Mouse (Mus musculus) fibroblast of lung, adult 2 months (primary cell): Measurements from ENCODE around the gene Cers6.

Experiments used
- DNase-seq: peaks from one replicate; pipeline ENCODE4 v3.0.0-alpha.2; 2011; ENCODE audit warnings: low read depth

The Cers6 gene

DNA sequence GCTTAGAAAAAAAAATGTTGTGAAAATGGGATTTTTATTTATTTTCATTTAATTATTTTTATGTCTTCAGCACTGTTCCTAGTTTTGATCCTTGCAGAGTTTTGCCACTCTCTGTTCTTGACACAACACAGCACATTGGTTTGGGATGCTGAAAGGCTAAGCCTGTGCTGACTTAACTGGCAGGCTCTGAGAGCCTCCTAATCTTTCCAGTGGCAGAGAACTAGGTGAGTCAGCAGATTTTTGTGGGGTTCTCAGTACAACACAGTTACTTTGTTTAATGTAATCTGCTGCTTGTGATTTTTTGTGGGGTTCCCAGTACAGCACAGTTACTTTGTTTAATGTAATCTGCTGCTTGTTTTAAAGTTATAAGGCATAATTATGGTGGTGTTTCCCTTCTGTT lies 55.8 kb downstream of the Cers6 start:
- DNase-seq: no peak

DNA sequence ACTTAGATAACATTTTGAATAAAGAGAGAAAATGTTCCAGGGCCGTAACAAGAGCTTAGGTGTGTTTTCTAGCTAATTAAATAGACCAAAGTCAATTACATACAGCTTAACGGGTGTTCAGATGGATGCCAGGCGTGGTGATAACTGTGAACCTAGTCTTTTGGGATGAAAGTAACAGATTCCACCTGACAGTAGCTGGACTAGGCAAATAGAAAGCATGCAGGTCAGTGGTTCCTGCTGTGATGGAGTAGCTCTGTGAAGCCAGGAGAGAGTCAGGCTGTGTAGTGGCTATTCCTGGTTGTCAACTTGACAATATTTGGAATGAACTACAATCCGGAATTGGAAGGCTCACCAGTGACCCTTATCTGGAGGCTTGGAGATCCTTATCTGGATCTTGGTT lies 56.3 kb downstream of the Cers6 start:
- no peak for DNase-seq

DNA sequence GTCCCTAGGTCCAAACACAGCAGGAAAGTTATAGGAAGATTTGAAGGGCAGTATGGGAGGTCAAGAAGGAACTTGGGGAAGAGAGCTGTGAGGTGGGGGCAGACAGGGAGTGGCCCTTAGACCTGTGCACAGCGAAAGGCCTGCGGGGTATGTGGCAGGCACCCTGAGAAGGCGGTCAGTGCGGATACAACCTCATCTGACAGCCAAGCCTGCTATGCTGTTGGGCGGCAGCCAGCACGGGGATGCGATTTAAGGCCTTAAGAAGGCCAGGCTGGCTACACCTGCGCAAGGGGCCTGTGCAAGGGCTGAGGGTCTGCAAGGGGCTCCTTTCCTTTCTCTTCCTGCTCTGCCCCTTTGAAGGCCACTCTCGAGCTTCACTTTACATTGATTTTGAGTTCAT lies 63.1 kb downstream of the Cers6 start:
- DNase-seq: no peak

DNA sequence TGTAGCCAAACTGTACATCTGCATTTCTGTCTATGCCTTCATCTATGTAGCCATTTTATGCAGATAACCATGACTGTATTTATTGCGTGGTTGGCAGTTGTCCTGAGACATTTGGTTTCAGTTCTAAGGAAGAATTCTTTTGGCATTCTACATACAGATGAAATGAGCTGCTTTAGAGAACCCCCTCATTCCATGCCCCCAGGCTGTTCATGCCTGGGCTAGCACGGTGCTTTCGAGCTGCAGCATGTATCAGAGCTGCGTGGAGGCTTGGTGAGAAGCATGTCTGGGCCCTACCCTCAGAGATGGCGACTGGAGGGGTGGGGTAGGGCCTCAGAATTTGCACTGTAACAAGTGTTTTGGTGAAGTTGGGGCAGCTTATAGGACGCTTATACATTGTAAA lies 64.3 kb downstream of the Cers6 start:
- DNase-seq: no peak

DNA sequence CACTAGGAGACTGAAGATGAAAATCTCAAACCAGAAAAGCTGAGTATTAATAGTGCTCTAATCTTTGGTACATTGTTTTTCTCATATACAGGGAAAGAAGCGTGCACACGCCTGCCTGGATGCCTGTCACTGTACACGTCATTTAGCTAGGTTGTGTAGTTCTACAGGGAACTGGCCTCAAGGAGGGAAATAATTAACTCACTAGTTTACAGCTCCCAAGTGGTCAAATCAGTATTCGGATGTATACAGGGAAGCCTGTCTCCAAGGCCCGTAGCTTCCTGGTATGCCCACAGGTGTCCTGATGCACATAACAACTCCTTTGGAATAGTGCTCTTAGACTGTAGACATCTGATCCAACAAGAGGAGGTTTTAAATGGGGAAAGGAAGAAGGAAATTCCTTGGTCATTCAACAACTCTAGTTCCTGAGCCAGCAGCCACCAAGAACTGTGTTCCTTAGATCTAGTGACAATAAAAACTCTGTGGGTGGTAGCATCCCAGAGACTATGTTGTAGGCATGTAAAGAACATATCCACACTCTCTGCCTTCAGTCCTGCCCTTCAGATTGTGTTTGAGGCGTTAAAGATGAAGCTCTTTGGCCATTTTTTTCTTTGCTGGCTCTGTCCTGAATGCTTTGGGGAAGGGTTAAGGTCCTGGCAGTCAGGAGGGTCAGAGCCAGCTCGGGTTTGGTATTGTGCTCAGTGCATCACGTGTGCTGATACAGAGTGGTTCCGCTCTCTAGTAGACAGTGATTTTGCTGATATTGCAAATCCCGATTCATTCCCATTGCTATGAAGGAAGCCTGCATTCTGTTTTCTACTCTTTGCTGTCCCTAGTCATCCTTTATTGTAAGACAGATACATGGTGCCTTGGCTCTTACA lies 65.9 kb downstream of the Cers6 start:
- no peak for DNase-seq

DNA sequence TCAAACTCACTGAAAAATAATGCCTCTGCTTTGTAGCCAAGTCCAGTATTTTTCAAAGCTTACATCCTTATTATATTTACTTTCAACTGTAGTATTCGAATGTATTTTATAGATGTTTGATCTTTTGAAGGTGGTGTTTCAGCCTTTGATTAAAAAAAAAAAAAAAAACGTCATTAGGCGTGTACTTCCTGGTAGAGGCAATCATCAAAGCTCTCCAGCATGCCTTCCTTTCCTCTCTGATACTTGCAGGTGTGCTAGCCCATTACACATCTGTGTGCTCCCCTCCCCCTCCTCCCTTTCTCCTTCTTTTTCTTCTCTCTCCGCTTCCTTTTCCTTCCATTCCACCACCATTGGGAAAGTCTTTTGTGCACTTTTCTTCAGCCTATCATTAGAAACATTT lies 71.0 kb downstream of the Cers6 start:
- DNase-seq: no peak

DNA sequence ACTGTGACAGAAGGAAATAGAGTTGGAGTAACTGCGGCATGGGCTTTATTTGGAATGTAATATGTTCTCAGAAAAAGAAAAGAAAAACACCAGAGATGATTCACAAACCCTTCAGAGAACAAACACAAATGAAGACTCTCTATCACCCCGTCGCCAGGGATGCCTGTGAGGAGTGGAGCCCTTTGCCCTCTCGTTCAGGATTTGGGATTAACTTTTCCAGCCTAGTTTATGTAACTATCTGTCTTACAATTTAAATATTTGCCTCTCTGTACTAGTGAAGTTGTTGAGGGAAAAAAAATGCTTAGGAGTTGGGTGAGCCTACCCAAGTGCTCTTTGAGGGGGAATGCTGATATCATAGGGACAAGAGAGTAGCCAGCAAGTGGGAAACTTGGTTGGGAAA lies 71.4 kb downstream of the Cers6 start:
- DNase-seq: no peak

DNA sequence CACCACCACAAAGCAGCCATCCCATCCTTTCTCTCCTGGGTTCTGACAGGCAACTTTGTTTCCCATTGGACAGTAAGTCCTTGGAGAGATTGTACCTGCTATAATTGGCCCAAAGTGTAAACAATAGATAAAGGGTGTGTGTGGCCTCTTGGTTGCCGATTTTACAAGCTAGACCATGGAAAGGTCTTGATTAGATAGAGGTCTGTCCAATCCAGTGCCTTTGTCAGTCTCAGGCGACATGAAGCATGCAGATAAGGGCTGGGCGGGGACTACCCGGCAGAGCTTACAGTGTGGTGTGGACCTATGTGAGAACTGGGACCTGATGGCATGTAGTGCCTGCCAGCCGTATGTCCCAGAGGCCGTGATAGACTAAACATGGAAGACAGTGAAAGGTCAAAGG lies 73.4 kb downstream of the Cers6 start:
- no peak for DNase-seq

DNA sequence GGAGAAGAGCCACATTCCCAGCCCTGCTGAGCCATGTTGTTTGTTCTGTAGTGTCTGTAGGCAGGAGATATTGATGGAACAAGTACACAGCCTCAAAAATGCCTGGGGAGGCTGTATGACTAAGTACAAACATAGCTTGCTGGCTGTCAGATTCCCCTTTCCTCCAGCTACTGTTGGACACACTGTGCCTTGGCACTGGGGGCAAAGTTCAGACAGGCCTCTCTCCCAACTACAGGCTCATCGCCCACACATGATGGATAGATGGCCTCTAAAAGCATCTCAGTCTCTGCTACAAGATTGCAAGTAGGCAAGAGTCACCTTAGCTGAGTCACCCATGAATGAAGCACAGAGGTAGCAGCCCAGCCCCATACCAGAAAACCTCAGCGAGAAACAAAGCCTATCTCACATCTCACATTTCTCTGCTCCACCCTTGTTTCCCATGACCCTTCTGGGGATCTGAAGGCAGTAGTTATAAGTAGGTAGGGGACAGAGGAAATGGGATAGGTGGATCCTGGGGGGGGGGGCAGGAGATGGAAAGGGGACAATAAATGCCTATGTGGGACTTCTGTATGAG lies 74.6 kb downstream of the Cers6 start:
- no peak for DNase-seq

DNA sequence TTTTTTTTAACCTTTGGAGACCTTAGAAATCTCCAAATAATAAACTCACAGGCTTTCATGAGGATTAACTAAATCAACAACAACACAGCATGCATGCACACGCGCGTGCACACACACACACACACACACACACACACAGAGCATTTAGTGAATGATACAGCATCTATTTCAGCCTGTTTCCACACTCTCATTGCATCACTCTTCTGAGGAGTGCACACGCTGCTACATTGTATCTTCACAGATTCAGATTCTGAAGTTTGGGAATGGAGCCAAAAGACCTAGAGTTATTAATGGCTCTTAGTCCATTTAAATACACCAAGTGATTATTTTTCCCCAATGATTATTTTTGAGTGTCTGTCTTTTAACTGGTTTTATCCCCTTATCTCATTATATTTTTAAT lies 75.5 kb downstream of the Cers6 start:
- DNase-seq: no peak

DNA sequence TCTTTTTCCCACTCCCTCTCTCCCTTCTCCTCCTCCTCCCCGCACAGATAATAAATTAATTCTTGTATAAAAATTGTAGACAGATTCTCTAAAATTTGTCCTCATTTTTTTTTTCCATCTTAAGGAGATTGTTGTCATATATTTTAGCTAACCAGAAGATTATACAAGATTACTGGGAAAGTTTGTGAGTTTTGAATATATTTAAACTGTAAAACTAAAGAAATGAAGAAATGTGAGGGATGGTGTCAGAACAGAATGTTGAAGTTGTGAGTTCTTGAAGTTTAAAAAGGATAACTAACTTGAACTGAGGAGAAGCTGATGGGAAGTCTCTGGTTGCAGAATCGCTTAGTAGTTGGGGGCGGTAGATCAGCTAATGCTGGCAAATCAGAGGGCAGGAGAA lies 76.6 kb downstream of the Cers6 start:
- no peak for DNase-seq

DNA sequence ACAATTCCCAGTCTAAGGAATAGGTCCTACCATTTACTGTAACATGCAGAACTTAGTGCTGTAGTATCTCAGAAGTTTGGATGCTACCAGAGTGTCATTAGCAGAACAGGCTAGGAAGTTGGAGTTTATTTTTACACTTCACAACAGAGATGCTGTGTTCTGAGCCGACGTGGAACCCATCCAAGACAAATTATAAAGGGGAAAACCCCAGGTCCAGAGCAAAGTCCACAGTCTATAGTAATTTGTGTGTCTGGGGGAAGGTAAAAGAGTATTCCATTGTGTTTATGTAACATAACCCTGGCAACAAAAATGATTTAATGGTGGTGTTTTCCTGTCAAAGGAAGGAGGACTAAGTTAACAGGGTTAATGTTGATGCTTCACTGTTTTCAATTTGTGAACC lies 83.7 kb downstream of the Cers6 start:
- DNase-seq: no peak

DNA sequence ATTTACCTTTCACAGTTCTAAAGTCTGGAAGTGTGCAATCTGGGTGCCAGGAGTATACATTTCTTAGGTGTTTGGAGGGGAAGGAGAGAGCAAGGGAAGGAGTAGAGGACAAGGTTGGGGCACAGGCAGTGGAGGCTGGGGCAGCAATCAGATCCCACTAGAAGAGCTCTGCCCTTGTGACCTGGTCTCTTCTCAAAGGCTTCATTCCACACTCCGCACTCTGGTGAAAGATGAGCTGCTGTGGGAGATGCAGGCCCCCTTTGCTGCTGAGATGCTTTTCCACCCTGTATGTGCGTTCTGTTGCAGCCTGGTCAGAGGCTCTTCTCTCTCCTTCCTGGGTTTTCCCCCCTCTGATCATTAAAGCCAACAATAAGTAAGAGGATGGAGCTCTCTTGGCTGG lies 84.7 kb downstream of the Cers6 start:
- no peak for DNase-seq

DNA sequence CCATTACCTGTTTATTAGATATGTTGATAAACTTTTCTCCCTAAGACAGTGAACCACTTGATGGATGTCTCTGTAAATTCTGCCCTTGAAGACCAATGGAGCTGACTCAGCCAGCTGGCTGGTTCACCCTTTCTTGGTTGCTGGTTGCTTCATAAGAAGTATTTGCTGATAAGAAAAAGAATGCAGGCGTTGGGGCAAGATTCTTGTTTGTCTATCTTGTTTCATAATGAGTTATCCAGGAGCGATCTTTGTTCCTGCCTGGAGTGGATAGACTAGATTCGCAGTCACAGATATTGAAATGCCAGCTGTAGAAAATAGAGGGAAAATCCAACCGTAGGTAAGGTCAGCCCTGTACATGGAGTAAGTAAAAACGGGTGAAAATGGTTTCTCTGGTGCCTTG lies 85.6 kb downstream of the Cers6 start:
- no peak for DNase-seq

DNA sequence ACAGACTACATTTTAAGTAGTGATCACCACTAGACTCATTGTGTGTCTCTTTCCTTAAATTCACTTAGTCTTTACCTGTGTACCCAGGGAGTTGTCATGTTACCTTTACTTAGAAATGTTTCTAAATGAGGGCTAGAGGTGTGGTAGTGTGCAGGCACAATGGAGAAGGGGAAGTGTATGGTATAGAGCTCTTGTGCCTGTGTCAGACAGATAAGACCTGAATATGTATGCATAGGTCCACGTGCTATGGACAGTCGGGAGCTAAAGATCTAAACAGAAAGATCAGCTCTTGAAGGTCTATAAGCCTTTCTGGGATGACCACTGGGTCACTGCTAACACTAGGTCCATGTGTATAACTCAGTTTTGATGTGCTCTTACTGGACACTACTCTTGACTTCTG lies 87.9 kb downstream of the Cers6 start:
- no peak for DNase-seq

DNA sequence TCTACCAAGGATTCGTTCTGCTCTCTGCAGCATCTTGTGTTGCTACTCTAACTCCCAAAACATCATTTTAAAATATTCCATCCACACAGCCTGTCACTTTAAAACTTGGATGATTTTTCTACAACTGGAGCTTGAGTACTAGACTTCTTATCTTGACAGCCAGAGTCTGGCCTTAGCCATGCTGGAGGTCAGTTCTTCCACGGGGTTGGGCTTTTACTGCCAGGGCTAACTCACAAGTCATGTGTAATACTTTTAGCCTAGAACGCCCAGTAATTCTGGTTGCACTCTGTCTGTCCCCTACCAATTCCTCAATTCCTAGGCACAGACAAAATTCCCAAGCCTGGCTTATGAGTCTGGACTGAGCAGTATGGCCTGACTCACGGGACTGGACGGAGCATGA lies 88.5 kb downstream of the Cers6 start:
- peak; percentile 16 for DNase-seq

DNA sequence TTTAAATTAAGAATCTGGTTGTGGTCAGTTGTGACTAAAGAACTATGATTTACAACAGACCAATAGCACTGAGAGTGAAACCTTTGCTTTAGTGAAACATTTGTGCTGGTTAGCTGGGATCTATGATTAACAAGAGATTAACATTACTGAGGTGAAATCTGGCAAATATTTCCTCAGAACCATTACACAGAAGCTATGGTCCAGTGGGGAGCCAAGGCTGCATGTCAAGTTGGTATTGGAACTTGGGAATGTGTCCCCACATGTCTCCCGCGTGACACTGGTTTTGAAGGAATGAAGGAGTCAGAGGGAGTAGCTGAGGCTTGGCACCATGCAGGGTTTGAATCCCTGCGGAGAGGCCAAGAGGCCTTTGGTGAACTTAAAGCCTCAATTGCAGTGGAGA lies 90.5 kb downstream of the Cers6 start:
- DNase-seq: no peak

DNA sequence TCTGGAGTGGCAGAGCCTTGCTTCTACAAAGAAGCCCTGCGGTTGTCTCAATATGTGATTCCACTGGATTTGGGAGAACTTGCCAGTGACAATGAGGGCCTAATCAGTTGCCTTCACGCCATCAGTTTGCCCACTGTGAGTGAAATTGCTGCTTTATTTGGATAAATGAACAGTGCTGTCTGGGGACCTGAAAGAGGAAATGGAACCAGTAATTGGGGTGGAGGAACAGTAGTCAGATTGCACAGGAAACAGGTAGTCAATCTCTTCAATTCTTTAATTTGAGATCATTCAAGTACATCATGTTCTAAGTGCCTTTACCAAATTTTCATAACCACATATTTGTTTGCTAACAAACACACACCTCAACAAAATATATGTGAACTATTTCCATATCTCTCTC lies 92.4 kb downstream of the Cers6 start:
- no peak for DNase-seq

DNA sequence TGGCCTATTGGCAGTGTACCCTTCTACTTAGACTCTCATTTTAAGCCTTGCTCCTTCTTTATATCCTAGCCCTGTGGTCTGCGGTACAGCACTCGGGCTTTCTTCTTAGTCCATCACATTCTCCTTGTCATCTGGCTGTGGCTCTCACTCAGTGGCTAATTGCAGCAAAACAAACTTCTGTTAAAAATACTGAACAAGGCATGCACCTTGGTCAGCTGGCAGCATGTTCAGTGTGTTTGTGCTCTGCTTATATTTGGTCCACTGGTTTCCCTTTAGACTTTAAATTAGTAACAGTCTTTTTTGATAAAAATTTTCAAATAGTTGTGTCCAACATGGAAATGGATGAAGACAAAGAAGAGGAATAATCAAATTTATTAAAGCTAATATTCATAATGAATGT lies 94.3 kb downstream of the Cers6 start:
- DNase-seq: no peak

DNA sequence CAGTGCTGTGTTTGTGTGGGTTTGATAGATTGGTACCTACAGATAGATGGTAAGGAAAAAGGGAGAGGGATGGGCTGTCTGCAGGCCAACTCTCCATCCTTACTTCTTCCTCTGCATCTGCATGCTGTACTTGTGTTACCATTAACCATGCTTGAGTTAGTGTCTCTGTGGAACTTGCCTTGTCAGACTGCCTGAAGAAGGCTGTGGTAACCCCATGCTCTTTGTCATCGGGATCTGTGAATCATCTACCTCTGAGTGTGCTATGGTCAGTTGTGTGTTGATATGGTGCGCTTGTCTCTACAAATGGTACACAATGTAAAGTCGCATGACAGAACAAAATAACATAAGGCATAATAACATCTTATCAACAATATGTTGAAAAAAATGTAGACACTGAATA lies 94.9 kb downstream of the Cers6 start:
- DNase-seq: no peak

DNA sequence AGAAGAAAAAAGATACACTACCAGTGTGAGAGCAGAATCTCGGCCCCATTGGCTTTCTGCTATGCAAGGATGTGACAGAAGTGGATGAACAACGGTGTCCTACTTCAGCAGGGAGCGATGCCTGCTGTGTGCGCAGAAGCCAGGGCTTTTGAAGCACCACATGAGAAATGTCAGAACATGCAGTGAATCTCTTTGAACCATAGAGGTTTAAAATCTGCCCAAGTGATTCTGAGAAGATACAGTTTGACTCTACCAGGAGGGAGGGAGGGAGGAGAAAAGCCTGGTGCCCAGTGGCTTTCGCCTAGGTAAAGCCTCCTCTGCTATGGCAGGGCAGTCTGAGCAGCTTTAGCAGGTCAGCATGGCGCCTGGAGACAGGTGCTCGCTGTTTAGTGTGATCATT lies 96.6 kb downstream of the Cers6 start:
- DNase-seq: no peak

DNA sequence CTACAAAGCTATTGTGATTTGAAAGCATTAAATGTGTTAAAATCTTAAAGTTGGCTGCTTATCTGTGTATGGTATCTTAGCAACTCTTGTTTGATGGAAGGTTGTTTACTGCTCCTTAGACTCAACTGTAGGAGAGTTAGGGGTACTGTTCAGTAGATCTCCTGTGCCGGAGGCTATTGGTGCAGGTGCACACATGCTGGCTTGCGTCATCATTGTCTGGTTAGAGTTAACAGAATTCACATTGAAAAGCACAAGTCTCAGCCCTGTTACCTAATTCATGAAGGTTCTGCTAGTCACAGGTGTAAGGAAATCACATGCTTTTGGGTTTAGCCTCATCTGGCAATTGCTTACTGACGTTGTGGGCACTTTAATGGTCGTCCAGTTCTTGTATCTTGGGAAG lies 98.3 kb downstream of the Cers6 start:
- DNase-seq: no peak

DNA sequence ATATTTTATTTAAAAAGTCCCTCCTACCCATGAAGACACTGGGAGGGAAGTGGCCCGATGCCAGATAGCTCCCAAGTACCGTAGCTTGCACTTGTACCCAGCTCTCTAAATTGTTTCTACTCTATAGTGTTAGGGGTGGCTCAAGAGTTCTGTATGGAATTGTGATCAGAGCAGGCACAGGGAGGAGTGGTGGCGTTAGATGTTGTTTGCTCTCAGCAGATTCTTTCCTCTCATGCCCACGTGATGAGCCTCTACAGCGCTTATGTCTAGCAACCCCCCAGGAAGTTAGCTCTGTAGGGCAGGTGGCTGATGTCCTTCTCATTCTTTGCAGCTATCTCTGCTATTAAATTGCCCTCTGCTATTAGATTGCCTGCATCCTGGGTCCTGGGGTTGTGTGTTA lies 98.8 kb downstream of the Cers6 start:
- no peak for DNase-seq

DNA sequence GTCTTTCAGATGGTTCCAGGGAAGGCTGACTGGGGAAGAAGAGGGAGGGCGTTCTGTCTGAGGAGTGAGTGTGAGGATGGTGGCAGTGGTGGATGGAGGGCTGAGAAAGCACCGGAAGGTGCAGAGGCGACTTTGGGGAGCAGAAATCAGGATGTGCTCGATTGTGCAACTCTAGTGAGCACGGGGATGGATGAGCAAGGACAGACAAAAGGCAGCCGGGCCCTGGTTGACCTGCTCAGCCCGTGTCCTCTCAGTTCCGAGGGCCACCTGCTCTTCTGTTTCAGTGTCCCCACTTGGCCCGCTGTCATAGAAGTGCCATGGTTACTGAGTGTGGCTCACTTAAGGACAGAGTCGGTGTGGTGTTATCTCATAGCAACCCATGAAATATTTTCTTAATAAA lies 99.4 kb downstream of the Cers6 start:
- DNase-seq: no peak
